Mouse (Mus musculus): ENCODE data around the gene AC109138.7. TPM values are rescaled to one million over a fixed set of nuclear protein-coding genes. Genes with fewer than 3 reads are reported as not detected.
A peak's percentile ranks its signal among the peaks of the same experiment; 100 is the strongest.

AC109138.7 gene
- polyA plus RNA-seq, 1 experiment from 2014 or later: not detected

DNA sequence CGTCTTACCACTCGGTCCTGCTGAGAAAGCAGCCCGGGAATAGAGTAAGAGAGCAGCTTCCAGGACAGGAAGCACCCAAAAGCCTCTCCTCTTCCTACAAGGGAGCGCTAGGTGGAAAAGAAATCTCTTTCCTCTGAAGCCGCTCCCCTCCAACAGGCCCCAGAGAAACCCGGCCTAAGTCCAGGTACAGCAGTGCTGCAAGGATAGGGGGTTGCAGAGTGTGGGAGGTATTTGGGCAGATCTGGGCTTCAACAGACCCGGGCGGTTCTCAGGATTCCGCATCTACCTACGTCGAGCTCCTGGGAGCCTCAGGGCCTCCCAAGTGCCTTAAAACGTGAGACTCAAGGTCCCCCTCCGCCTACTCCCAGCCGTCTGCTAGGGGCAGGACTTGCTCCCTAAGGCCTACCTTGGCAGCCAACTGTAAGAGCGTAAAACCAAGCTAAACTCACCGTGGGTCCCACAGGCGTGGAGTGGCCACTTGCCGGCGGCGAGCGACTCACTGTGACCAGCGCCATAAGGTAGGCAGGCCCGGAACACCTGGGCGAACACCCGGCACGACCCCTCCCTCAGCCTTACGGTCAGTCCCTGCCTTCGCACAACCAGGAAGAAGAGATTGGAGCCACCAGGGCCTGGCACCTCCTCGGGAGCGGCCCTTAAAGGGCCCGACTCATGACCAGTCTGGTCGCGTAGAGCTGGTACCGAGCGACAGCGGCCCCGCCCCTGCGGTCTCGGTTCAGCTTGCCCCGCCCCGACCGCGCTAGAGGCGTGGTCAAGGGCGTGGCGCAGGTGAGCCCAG lies 54.6 kb downstream of the AC109138.7 start, which contains the start of gene Ssh3:
Gene Ssh3, minus strand, starts transcription at position 615 of the 796 bp plus-strand sequence.
- ATAC-seq: peak; percentile 80
- Histone ChIP-seq H3K36me3 (ENCODE audit: control insufficient read depth, insufficient read depth, low read length) (peaks cover 3% of the 10 kb centered on the region), H3K9me3 (ENCODE audit: control insufficient read depth, low read length) (no peaks in the 10 kb centered on the region), H3K9ac (ENCODE audit: low read depth, low read length) (peak within 1 kb of the TSS; percentile 64), H3K27ac (ENCODE audit: low read depth, low read length) (no peak within 1 kb of the TSS), H3K4me3 (ENCODE audit: low read length) (peak within 1 kb of the TSS; percentile 41), H3K4me1 (ENCODE audit: control insufficient read depth, insufficient read depth, low read depth, low read length) (peaks cover 10% of the 10 kb centered on the region), H3K4me2 (ENCODE audit: low read length) (peak within 1 kb of the TSS; percentile 61), H3K27me3 (replicated peaks; ENCODE audit: control insufficient read depth, insufficient read depth, low read length) (peaks cover 5% of the 10 kb centered on the region; the same call in 1 of the 2 replicates)
- 7% methylated on average over 43 of the region's 46 CpGs for WGBS

DNA sequence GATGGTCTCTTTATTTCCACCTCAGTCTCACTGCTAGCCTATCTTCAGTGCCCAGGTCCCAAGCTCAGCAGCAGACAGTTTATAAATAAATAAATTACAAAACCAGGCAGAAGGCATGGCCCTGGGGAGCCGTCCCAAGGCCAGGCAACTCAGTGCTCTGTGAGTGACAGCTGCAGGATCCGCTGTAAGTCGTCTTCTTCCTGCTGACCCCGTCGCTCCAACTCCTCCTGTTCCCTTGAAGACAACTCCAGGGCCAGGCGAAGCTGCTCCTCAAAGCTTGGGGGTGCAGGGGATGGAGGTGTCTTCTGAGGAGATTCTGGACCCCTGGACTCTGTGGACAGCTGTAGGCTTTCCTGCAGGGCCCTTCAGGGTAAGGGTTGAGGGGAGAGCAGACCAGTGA lies 56.0 kb downstream of the AC109138.7 start:
- Histone ChIP-seq H3K9me3 (ENCODE audit: control insufficient read depth, low read length) (no peaks in the 10 kb centered on the region), H3K4me3 (ENCODE audit: low read length) (no peak overlapping the region), H3K27me3 (replicated peaks; ENCODE audit: control insufficient read depth, insufficient read depth, low read length) (peaks cover 5% of the 10 kb centered on the region; the same call in 1 of the 2 replicates), H3K4me2 (ENCODE audit: low read length) (no peak overlapping the region), H3K9ac (ENCODE audit: low read depth, low read length) (no peak overlapping the region), H3K27ac (ENCODE audit: low read depth, low read length) (no peak overlapping the region), H3K36me3 (ENCODE audit: control insufficient read depth, insufficient read depth, low read length) (peaks cover 3% of the 10 kb centered on the region), H3K4me1 (ENCODE audit: control insufficient read depth, insufficient read depth, low read depth, low read length) (peaks cover 10% of the 10 kb centered on the region)
- no peak for ATAC-seq
- WGBS: 67% methylated on average over 6 of the region's 6 CpGs

DNA sequence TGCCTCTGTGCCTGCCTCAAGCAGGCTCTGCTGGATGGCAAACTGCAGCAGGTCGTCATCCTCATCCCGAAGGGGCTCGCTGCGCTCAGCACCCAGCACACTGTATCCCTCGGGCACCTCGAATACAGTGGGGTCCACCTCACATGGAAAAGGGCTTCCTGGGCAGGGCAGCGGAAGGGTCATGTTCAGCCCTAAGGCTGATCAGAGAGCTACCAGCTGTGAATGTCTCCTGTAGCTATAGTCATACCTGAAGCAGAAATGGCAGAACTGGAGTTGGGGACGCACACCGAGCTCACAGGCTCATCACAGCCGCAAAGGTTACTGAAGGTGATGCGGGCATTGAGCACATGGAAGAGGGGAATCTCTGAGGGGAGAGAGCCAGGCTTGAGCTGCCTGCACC lies 56.8 kb downstream of the AC109138.7 start:
- H3K36me3 ChIP-seq (ENCODE audit: control insufficient read depth, insufficient read depth, low read length): peaks cover 5% of the 10 kb centered on the region
- no peak overlapping the region for H3K4me2 ChIP-seq (ENCODE audit: low read length)
- no peak overlapping the region for H3K4me3 ChIP-seq (ENCODE audit: low read length)
- peaks cover 10% of the 10 kb centered on the region for H3K4me1 ChIP-seq (ENCODE audit: control insufficient read depth, insufficient read depth, low read depth, low read length)
- peaks cover 2% of the 10 kb centered on the region for H3K9me3 ChIP-seq (ENCODE audit: control insufficient read depth, low read length)
- ATAC-seq: no peak
- 94% methylated on average over 11 of the region's 11 CpGs for WGBS
- H3K9ac ChIP-seq (ENCODE audit: low read depth, low read length): no peak overlapping the region
- H3K27me3 ChIP-seq (replicated peaks; ENCODE audit: control insufficient read depth, insufficient read depth, low read length): peaks cover 5% of the 10 kb centered on the region; the same call in 1 of the 2 replicates
- no peak overlapping the region for H3K27ac ChIP-seq (ENCODE audit: low read depth, low read length)

DNA sequence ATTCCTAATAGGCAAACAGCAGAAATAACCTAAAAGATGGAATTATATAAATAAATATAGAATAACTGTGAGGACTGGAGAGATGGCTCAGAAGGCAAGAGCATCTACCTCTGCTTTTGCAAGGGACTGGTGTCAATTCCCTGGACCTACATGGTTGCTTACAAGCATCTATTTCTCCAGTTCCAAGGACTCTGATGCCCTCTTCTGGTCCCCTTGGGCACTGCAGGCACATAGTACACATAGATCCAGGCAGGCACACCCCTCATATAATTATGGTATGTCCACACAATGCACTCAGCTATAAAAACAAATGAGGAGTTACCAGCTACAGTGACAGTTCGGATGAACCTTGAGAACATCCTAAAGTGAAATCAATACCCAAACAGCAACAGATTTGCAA lies 65.3 kb downstream of the AC109138.7 start:
- Histone ChIP-seq H3K9ac (ENCODE audit: low read depth, low read length) (no peak overlapping the region), H3K27ac (ENCODE audit: low read depth, low read length) (no peak overlapping the region), H3K9me3 (ENCODE audit: control insufficient read depth, low read length) (peaks cover 7% of the 10 kb centered on the region), H3K4me3 (ENCODE audit: low read length) (no peak overlapping the region), H3K36me3 (ENCODE audit: control insufficient read depth, insufficient read depth, low read length) (peaks cover 14% of the 10 kb centered on the region), H3K27me3 (replicated peaks; ENCODE audit: control insufficient read depth, insufficient read depth, low read length) (no peaks in the 10 kb centered on the region), H3K4me2 (ENCODE audit: low read length) (no peak overlapping the region), H3K4me1 (ENCODE audit: control insufficient read depth, insufficient read depth, low read depth, low read length) (peaks cover 17% of the 10 kb centered on the region)
- WGBS: 98% methylated on average over 1 of the region's 1 CpGs
- no peak for ATAC-seq

DNA sequence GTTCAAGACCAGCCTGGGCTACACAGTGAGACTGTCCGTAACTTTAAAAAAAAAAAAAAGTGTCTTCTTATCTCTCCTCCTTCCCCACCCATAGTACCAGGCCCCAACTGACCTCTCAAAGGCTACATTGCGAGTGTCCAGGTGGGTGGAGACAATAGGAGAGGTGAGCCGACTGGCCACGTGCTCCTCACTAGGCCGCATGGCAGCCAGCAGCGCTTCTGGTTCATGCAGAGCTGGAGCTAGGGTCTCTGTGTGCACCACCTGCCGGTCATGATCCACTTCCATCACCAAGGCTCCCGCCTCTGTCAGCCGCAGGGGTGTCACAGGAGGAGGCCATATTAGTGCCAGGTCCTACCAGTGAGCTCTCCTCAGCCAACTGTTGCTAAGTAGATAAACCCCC lies 66.3 kb downstream of the AC109138.7 start:
- no peak overlapping the region for H3K9ac ChIP-seq (ENCODE audit: low read depth, low read length)
- H3K36me3 ChIP-seq (ENCODE audit: control insufficient read depth, insufficient read depth, low read length): peaks cover 14% of the 10 kb centered on the region
- H3K9me3 ChIP-seq (ENCODE audit: control insufficient read depth, low read length): peaks cover 7% of the 10 kb centered on the region
- H3K4me1 ChIP-seq (ENCODE audit: control insufficient read depth, insufficient read depth, low read depth, low read length): peaks cover 17% of the 10 kb centered on the region
- H3K4me3 ChIP-seq (ENCODE audit: low read length): no peak overlapping the region
- no peaks in the 10 kb centered on the region for H3K27me3 ChIP-seq (replicated peaks; ENCODE audit: control insufficient read depth, insufficient read depth, low read length)
- ATAC-seq: no peak
- WGBS: 97% methylated on average over 9 of the region's 9 CpGs
- no peak overlapping the region for H3K4me2 ChIP-seq (ENCODE audit: low read length)
- H3K27ac ChIP-seq (ENCODE audit: low read depth, low read length): no peak overlapping the region

Small RNA genes lying within 50 kb of the gene (microRNA-seq; reads per million reads assigned to microRNA genes)
- not detected for gene Gm26115
- not detected for gene Mir6985

Other genes with a start within 250 kb of the AC109138.7 start
- 0.44 and 0.66 TPM in 2 replicates for gene Aldh3b2, start 242.0 kb upstream of the AC109138.7 start, polyA plus RNA-seq (2015; fragmentation: Nextera tagmentation; extraction: Ambion mirVana)
- 2.9 and 3.1 TPM in 2 replicates for gene Acy3, start 227.8 kb upstream of the AC109138.7 start, polyA plus RNA-seq (2015; fragmentation: Nextera tagmentation; extraction: Ambion mirVana)
- 0.67 and 0.89 TPM in 2 replicates for gene Tbx10, start 221.6 kb upstream of the AC109138.7 start, polyA plus RNA-seq (2015; fragmentation: Nextera tagmentation; extraction: Ambion mirVana)
- gene Nudt8, start 213.8 kb upstream of the AC109138.7 start, polyA plus RNA-seq (2015; fragmentation: Nextera tagmentation; extraction: Ambion mirVana): 22.6 and 25.5 TPM in 2 replicates
- gene Gm49405, start 213.7 kb upstream of the AC109138.7 start, polyA plus RNA-seq (2015; fragmentation: Nextera tagmentation; extraction: Ambion mirVana): 3.5 and 4.3 TPM in 2 replicates
- gene Doc2g, start 211.0 kb upstream of the AC109138.7 start, polyA plus RNA-seq (2015; fragmentation: Nextera tagmentation; extraction: Ambion mirVana): 4.9 and 6.6 TPM in 2 replicates
- 265 and 277 TPM in 2 replicates for gene Ndufv1, start 201.6 kb upstream of the AC109138.7 start, polyA plus RNA-seq (2015; fragmentation: Nextera tagmentation; extraction: Ambion mirVana)
- 569 and 604 TPM in 2 replicates for gene Gstp1, start 176.4 kb upstream of the AC109138.7 start, polyA plus RNA-seq (2015; fragmentation: Nextera tagmentation; extraction: Ambion mirVana)
- 2.5 and 2.6 TPM in 2 replicates for gene Gstp2, start 168.3 kb upstream of the AC109138.7 start, polyA plus RNA-seq (2015; fragmentation: Nextera tagmentation; extraction: Ambion mirVana)
- gene Gstp3, start 154.8 kb upstream of the AC109138.7 start, polyA plus RNA-seq (2015; fragmentation: Nextera tagmentation; extraction: Ambion mirVana): 0.26 TPM in 1 of 2 replicates, not detected in the other
- not detected in 2 replicates for gene Cabp2, start 132.8 kb upstream of the AC109138.7 start, polyA plus RNA-seq (2015; fragmentation: Nextera tagmentation; extraction: Ambion mirVana)
- 85.4 and 86.4 TPM in 2 replicates for gene Cdk2ap2, start 117.2 kb upstream of the AC109138.7 start, polyA plus RNA-seq (2015; fragmentation: Nextera tagmentation; extraction: Ambion mirVana)
- gene Pitpnm1, start 114.4 kb upstream of the AC109138.7 start, polyA plus RNA-seq (2015; fragmentation: Nextera tagmentation; extraction: Ambion mirVana): 87.3 and 91.9 TPM in 2 replicates
- gene Aip, start 88.5 kb upstream of the AC109138.7 start, polyA plus RNA-seq (2015; fragmentation: Nextera tagmentation; extraction: Ambion mirVana): 109 and 113 TPM in 2 replicates
- gene Gpr152, start 74.6 kb upstream of the AC109138.7 start, polyA plus RNA-seq (2015; fragmentation: Nextera tagmentation; extraction: Ambion mirVana): not detected in 2 replicates
- gene Cabp4, start 70.3 kb upstream of the AC109138.7 start, polyA plus RNA-seq (2015; fragmentation: Nextera tagmentation; extraction: Ambion mirVana): 0.24 and 0.29 TPM in 2 replicates
- 116 and 122 TPM in 2 replicates for gene Coro1b, start 65.7 kb upstream of the AC109138.7 start, polyA plus RNA-seq (2015; fragmentation: Nextera tagmentation; extraction: Ambion mirVana)
- gene Ptprcap, start 60.8 kb upstream of the AC109138.7 start, polyA plus RNA-seq (2015; fragmentation: Nextera tagmentation; extraction: Ambion mirVana): 0.41 and 0.63 TPM in 2 replicates
- gene Rps6kb2, start 51.0 kb upstream of the AC109138.7 start, polyA plus RNA-seq (2015; fragmentation: Nextera tagmentation; extraction: Ambion mirVana): 54.1 and 57.0 TPM in 2 replicates
- gene Carns1, start 38.9 kb upstream of the AC109138.7 start, polyA plus RNA-seq (2015; fragmentation: Nextera tagmentation; extraction: Ambion mirVana): 6.5 and 7.9 TPM in 2 replicates
- gene Tbc1d10c, start 23.1 kb upstream of the AC109138.7 start, polyA plus RNA-seq (2015; fragmentation: Nextera tagmentation; extraction: Ambion mirVana): 0.54 and 1.1 TPM in 2 replicates
- gene Ppp1ca, start 22.3 kb upstream of the AC109138.7 start, polyA plus RNA-seq (2015; fragmentation: Nextera tagmentation; extraction: Ambion mirVana): 604 and 614 TPM in 2 replicates
- 25.0 and 26.5 TPM in 2 replicates for gene Rad9a, start 12.7 kb upstream of the AC109138.7 start, polyA plus RNA-seq (2015; fragmentation: Nextera tagmentation; extraction: Ambion mirVana)
- gene Clcf1, start 119 bp upstream of the AC109138.7 start, polyA plus RNA-seq (2015; fragmentation: Nextera tagmentation; extraction: Ambion mirVana): 1.0 and 1.1 TPM in 2 replicates
- 21.3 and 24.0 TPM in 2 replicates for gene Pold4, start 17.5 kb downstream of the AC109138.7 start, polyA plus RNA-seq (2015; fragmentation: Nextera tagmentation; extraction: Ambion mirVana)
- 19.9 and 21.2 TPM in 2 replicates for gene Ssh3, start 54.8 kb downstream of the AC109138.7 start, polyA plus RNA-seq (2015; fragmentation: Nextera tagmentation; extraction: Ambion mirVana)
- gene Ankrd13d, start 68.8 kb downstream of the AC109138.7 start, polyA plus RNA-seq (2015; fragmentation: Nextera tagmentation; extraction: Ambion mirVana): 69.0 and 85.3 TPM in 2 replicates
- gene Grk2, start 91.9 kb downstream of the AC109138.7 start, polyA plus RNA-seq (2015; fragmentation: Nextera tagmentation; extraction: Ambion mirVana): 27.3 and 28.3 TPM in 2 replicates
- 29.8 and 34.8 TPM in 2 replicates for gene Kdm2a, start 183.9 kb downstream of the AC109138.7 start, polyA plus RNA-seq (2015; fragmentation: Nextera tagmentation; extraction: Ambion mirVana)
- 6.4 and 6.6 TPM in 2 replicates for gene Rhod, start 225.1 kb downstream of the AC109138.7 start, polyA plus RNA-seq (2015; fragmentation: Nextera tagmentation; extraction: Ambion mirVana)